Mouse (Mus musculus) hindbrain, embryonic 15.5 days (tissue): Measurements from ENCODE around the gene Ogfr. TPM values are rescaled to one million over a fixed set of nuclear protein-coding genes. Genes with fewer than 3 reads are reported as not detected.
A peak's percentile ranks its signal among the peaks of the same experiment; 100 is the strongest.

Source experiments
- ATAC-seq: fragments of 200-750 bp; cut with Nextera tagmentation; 2 replicates; pipeline ENCODE4 v1.8.0; 2017; ENCODE audit warnings: low read depth, moderate number of reproducible peaks, moderate TSS enrichment; ENCODE audit not compliant: low FRiP score
- H3K27ac ChIP-seq: fragments of 300-500 bp; sonication (generic); replicated peaks from 2 replicates; pipeline ENCODE4 v1.5.1; 2015; ENCODE audit warnings: mild to moderate bottlenecking, inconsistent platforms
- H3K27me3 ChIP-seq: fragments of 300-500 bp; sonication (generic); 2 replicates; pipeline ENCODE4 v1.6.1; 2015; ENCODE audit warnings: control low read depth, inconsistent platforms
- H3K36me3 ChIP-seq: fragments of 300-500 bp; sonication (generic); 2 replicates; pipeline ENCODE4 v1.6.1; 2015; ENCODE audit warnings: control low read depth, inconsistent platforms
- H3K4me1 ChIP-seq: fragments of 300-500 bp; sonication (generic); replicated peaks from 2 replicates; pipeline ENCODE4 v1.6.1; 2015; ENCODE audit warnings: control low read depth, inconsistent platforms
- H3K4me2 ChIP-seq: fragments of 300-500 bp; sonication (generic); 2 replicates; pipeline ENCODE4 v1.6.1; 2015; ENCODE audit warnings: moderate library complexity, mild to moderate bottlenecking, inconsistent platforms
- H3K4me3 ChIP-seq: fragments of 300-500 bp; sonication (generic); 2 replicates; pipeline ENCODE4 v1.5.1; 2015; ENCODE audit warnings: mild to moderate bottlenecking, inconsistent platforms
- H3K9ac ChIP-seq: fragments of 300-500 bp; sonication (generic); 2 replicates; pipeline ENCODE4 v1.6.1; 2015; ENCODE audit warnings: inconsistent platforms
- H3K9me3 ChIP-seq: fragments of 300-500 bp; sonication (generic); 2 replicates; pipeline ENCODE4 v1.6.1; 2016; ENCODE audit warnings: control low read depth, inconsistent platforms
- WGBS: fragments of 180-500 bp; shearing (Covaris S2); methylation state at CpG from one replicate; pipeline ENCODE4 v1.1.7; 2015; 5-methylcytosine and 5-hydroxymethylcytosine counted together
- polyA plus RNA-seq: library from polyadenylated mRNA; unstranded; fragments of >200 nt; fragmentation: Nextera tagmentation; extraction: Ambion mirVana; gene quantifications from 2 replicates; pipeline ENCODE4 v1.2.1, GENCODE M21; 2015

Gene Ogfr
- polyA plus RNA-seq, 1 experiment from 2014 or later = 88.6 TPM

DNA sequence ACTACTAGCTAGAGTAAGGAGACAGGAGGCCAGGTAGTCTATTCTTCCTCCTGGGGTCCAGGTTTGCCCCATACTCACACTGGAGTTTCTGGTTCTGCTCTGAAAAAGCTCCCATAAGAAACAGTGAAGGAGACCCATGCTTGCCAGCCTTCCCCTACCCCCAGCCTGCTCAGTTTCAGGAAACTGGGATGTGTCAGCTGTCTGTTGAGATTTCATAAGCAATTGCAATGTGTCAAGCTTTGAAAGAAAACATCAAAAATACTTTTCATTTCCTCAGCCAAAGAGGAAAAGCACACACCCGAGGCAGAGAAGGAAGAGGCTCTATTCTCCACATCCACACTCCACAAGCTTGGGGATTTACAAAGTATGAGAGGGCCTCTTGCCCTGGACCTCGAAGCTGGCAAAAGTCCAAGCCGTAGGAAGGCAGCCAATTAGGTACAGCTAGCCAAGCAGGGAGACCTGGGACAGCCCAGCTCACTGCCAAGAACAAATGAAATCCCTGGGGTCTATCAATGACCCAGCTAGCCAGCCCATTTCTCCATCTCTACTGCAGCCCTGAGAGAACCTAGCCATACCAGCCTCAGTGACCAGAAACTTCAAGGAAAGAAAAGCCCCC, 19.9 kb upstream of the Ogfr start:
- peak; percentile 79; the same call in 1 of the 2 replicates for ATAC-seq
- Histone ChIP-seq H3K4me3 (no peak overlapping the region), H3K27ac (no peak overlapping the region), H3K36me3 (no peaks in the 10 kb centered on the region), H3K9me3 (no peaks in the 10 kb centered on the region), H3K27me3 (0 out of 2 replicates have a peak, but pooled peaks cover 3% of the 10 kb centered on the region), H3K4me2 (no peak overlapping the region), H3K9ac (no peak overlapping the region), H3K4me1 (peaks cover 12% of the 10 kb centered on the region)
- 51% methylated on average over 3 of the region's 3 CpGs for WGBS

DNA sequence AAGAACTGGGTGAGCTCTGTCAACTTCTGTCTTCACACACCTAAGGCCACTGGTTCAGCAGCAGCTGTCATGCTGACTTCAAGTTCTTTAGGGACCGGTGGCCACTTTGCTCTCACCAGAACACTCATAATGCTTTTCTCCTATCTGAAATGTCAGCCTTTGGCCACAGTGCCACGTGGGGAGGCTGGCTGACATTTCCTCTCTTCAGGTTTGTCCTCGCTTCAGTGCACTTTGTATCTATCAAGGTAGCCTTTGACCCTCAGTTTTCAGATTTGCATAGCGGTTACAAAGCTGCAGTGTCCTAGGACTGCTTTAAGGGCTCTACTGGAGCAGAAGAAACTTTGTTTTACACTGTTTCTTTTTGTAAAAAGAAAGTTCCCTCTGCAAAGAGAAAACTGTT, 12.6 kb upstream of the Ogfr start:
- Histone ChIP-seq H3K27ac (no peak overlapping the region), H3K9me3 (no peaks in the 10 kb centered on the region), H3K4me2 (no peak overlapping the region), H3K27me3 (peaks cover 11% of the 10 kb centered on the region), H3K4me3 (no peak overlapping the region), H3K36me3 (no peaks in the 10 kb centered on the region), H3K4me1 (no peaks in the 10 kb centered on the region), H3K9ac (no peak overlapping the region)
- ATAC-seq = no peak
- 26% methylated on average over 4 of the region's 4 CpGs for WGBS

DNA sequence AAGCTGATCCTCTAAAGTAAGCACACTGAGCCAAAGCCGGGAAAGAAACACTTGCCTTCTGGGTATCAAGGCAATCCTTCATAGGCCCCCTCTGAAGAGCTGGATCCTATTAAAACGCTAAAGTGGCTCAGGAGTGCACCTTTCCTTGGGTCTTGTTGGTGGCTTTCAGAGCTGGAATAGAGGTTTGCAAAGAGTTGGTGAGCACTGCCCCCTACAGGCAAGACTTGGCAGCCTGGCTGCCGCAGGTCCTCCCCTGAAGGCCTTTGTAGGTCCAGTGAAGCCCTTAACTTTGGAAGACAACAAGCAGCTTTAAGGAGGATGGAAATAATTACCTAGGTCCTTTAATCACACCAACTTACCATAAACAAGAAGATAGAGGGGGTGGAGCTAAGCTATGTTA, 10.4 kb upstream of the Ogfr start:
- Histone ChIP-seq H3K27ac (no peak overlapping the region), H3K36me3 (no peaks in the 10 kb centered on the region), H3K9ac (no peak overlapping the region), H3K4me3 (no peak overlapping the region), H3K4me2 (no peak overlapping the region), H3K27me3 (peaks cover 8% of the 10 kb centered on the region), H3K4me1 (peaks cover 9% of the 10 kb centered on the region), H3K9me3 (no peaks in the 10 kb centered on the region)
- 10% methylated on average over 3 of the region's 3 CpGs for WGBS
- ATAC-seq = no peak

DNA sequence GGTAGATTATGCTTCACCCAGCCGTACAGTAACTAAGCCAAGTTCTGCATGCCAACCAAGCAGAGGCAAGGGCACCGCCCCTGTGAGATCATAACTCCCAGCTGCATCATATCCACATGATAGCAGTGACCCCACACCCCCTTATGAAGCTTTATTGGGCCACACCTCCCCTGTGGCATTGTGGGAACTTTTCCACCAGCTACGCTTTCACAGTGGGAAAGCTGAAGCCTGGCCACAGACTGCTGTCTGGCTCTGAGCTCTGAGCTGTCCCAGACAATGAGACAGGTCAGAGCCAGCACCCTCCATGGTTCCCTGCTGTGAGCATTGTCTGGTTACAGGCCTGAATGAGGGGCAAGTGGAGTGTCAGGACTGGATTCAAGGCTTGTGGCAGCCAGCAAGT, 8.0 kb upstream of the Ogfr start, which contains the start of gene Mrgbp:
Gene Mrgbp (plus strand): TSS at position 303 of the 400 bp plus-strand sequence.
- no peaks in the 10 kb centered on the region for H3K9me3 ChIP-seq
- no peak within 1 kb of the TSS for H3K4me3 ChIP-seq
- no peak within 1 kb of the TSS for H3K9ac ChIP-seq
- H3K4me1 ChIP-seq = peaks cover 28% of the 10 kb centered on the region
- ATAC-seq = no peak
- H3K27ac ChIP-seq = no peak within 1 kb of the TSS
- 65% methylated on average over 3 of the region's 3 CpGs for WGBS
- 0 out of 2 replicates have a peak, but pooled peaks cover 2% of the 10 kb centered on the region for H3K36me3 ChIP-seq
- no peak within 1 kb of the TSS for H3K4me2 ChIP-seq
- H3K27me3 ChIP-seq = peaks cover 8% of the 10 kb centered on the region

DNA sequence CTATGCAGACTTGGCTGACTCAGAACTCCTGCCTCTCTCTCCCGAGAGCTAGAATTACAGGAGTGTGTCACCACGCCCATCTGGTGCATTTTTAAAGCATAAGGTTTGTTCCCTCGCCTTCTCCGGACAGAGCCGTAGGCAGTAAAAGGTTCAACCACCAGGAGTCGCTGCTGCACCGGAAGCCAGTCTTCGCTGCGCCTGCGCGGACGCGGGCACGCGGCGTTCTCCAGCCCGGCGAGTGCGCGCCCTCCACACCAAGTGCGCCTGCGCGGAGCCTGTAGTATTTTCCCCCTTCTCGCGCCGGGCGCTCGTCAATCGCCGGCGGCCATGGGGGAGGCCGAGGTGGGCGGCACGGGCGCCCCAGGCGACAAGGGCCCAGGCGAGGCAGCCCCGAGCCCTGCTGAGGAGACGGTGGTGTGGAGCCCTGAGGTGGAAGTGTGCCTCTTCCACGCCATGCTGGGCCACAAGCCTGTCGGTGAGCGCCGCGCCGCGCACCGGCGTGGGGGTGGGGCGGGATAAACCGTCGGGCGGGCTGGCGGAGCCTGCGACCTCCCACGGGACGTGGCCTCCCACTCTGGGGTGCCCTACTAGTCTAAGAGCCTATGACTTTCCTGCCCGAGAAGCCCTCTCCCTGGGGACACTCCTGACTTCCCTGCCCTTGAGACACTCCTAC, 6.4 kb upstream of the Ogfr start:
- Histone ChIP-seq H3K9me3 (no peaks in the 10 kb centered on the region), H3K36me3 (peaks cover 9% of the 10 kb centered on the region), H3K4me3 (peak overlapping the region; percentile 85), H3K9ac (peak overlapping the region; percentile 98), H3K4me2 (peak overlapping the region; percentile 73), H3K4me1 (peaks cover 28% of the 10 kb centered on the region), H3K27me3 (peaks cover 8% of the 10 kb centered on the region), H3K27ac (peak overlapping the region; percentile 77)
- ATAC-seq = peak; percentile 78
- WGBS = under 1% methylated on average over 55 of the region's 57 CpGs

DNA sequence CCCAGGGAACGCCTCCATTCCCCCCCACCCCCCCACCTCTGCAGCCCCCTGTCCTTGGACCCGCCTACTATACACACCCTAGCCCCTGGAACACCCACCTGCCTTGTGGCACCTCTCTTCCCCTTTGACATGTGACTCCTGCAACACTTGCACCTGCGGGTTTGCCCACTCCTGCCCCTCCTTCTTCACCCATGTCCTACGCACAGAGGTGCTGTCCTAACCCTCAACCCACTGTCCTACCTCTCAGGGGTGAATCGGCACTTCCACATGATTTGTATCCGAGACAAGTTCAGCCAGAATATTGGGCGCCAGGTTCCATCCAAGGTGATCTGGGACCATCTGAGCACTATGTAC, 5.9 kb upstream of the Ogfr start:
- H3K4me1 ChIP-seq = peaks cover 28% of the 10 kb centered on the region
- 27% methylated on average over 7 of the region's 7 CpGs for WGBS
- H3K36me3 ChIP-seq = peaks cover 9% of the 10 kb centered on the region
- no peaks in the 10 kb centered on the region for H3K9me3 ChIP-seq
- peak overlapping the region; percentile 98 for H3K9ac ChIP-seq
- H3K27me3 ChIP-seq = peaks cover 8% of the 10 kb centered on the region
- H3K4me3 ChIP-seq = peak overlapping the region; percentile 85
- H3K27ac ChIP-seq = 0 out of 2 replicates have a peak overlapping the region, but pooled peaks have one; percentile 77
- no peak; the same call in 1 of the 2 replicates for ATAC-seq
- H3K4me2 ChIP-seq = peak overlapping the region; percentile 73

DNA sequence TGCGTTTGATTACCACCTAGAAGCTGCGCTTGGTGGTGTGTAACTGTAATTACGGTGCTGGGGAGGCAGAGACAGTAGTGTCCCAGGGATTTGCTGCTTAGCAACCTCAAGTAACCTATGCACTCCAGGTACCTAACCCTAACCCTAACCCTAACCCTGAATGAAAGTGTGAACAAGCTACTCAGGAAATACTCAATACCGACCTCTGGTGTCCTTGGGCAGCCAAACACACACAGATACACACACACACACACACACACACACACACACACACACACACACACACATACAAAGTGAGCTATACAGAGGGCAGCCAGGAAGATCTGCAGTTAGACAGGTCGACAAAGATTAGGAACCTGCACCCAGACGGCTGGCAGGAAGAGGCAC, 316 bp upstream of the Ogfr start:
- 44% methylated on average over 6 of the region's 6 CpGs for WGBS
- Histone ChIP-seq H3K4me2 (peak overlapping the region; percentile 83), H3K9ac (peak overlapping the region; percentile 90), H3K4me1 (peaks cover 30% of the 10 kb centered on the region), H3K9me3 (no peaks in the 10 kb centered on the region), H3K36me3 (peaks cover 34% of the 10 kb centered on the region), H3K27me3 (no peaks in the 10 kb centered on the region), H3K4me3 (peak overlapping the region; percentile 83), H3K27ac (peak overlapping the region; percentile 89)
- no peak for ATAC-seq

DNA sequence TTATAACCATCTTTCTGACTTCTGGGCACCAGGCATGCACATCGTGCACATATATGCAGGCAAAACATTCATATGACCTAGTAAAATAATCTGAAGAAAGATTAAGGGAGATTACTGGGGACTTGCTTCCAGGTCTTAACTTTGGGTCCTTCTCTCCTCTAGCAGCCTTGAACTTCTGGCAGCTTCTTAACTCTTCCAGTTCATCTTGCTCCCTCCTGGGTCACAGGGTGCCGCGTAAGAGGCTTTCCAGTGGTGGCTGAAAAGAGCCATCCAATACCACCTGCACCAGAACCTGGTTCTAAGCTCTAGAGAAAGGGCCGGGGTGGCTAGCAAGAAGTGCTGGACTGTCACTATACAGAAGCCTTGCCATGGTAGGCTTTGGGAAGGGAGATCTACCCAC, 8.4 kb downstream of the Ogfr start, which contains the start of gene Col9a3:
Gene Col9a3 (plus strand): TSS at position 301 of the 400 bp plus-strand sequence.
- WGBS = 48% methylated on average over 4 of the region's 4 CpGs
- H3K9ac ChIP-seq = peak within 1 kb of the TSS; percentile 34
- peaks cover 32% of the 10 kb centered on the region for H3K4me1 ChIP-seq
- ATAC-seq = no peak
- no peaks in the 10 kb centered on the region for H3K9me3 ChIP-seq
- H3K27me3 ChIP-seq = peaks cover 3% of the 10 kb centered on the region
- H3K4me3 ChIP-seq = peak within 1 kb of the TSS; percentile 35
- peaks cover 26% of the 10 kb centered on the region for H3K36me3 ChIP-seq
- H3K4me2 ChIP-seq = peak within 1 kb of the TSS; percentile 62
- peak within 1 kb of the TSS; percentile 67 for H3K27ac ChIP-seq

DNA sequence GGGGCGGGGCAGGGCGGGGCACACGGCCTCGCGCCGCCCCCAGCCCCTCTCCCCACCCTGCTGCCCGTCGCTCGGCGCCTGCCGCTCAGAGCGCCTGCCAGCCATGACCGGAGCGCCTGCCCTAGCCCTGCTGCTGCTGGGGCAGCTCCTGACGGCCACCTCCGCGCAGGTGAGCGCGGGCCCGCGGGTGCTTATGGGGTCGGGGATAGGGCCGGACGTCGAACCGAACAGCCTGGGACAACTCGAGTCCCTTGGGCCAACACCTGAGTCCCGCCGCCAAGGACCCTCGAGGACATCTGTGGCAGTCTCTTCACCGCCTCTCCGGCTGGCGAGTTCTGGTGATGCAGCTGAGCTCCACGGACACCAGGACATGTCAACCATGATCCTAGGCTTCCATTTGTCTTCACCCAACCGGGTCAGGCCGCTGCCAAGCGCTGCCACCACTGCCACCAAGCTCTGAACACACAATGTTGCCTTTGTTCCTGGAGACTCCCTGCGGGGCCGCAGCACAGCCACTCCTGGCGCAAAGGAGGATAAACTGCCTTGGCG, 9.2 kb downstream of the Ogfr start:
- peak overlapping the region; percentile 35 for H3K4me3 ChIP-seq
- under 1% methylated on average over 40 of the region's 41 CpGs for WGBS
- H3K4me1 ChIP-seq = peaks cover 32% of the 10 kb centered on the region
- peaks cover 3% of the 10 kb centered on the region for H3K27me3 ChIP-seq
- peak overlapping the region; percentile 67 for H3K27ac ChIP-seq
- H3K9me3 ChIP-seq = no peaks in the 10 kb centered on the region
- H3K4me2 ChIP-seq = peak overlapping the region; percentile 62
- H3K9ac ChIP-seq = peak overlapping the region; percentile 34
- peak; percentile 17; the same call in 1 of the 2 replicates for ATAC-seq
- peaks cover 19% of the 10 kb centered on the region for H3K36me3 ChIP-seq

DNA sequence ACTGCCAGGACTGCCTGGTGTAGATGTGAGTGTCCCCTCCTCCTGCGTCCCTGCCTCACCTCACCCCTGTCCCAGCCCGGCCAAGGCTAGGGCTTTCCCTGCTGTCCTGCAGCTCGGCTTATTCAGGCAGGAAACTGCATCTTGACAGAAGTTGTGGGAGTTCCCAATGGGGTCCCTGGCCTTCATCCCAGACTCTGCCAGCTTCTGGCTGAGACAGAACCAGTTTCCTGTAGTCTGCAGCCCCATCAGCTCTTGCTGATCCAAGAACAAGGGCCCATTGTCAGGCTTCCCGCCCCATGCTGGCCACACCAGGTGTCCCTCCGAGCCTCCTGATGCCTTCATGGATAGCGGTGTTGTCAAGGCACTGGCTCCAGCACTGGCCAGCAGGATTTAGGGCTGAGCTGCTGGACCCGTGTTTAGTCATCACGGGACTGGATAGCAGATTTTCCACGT, 11.6 kb downstream of the Ogfr start:
- no peaks in the 10 kb centered on the region; the same call in 1 of the 2 replicates for H3K36me3 ChIP-seq
- H3K9me3 ChIP-seq = no peaks in the 10 kb centered on the region
- H3K4me1 ChIP-seq = peaks cover 32% of the 10 kb centered on the region
- no peak overlapping the region for H3K4me3 ChIP-seq
- ATAC-seq = peak; percentile 78
- no peak overlapping the region for H3K9ac ChIP-seq
- peak overlapping the region; percentile 72 for H3K27ac ChIP-seq
- no peak overlapping the region for H3K4me2 ChIP-seq
- 10% methylated on average over 9 of the region's 9 CpGs for WGBS
- peaks cover 3% of the 10 kb centered on the region for H3K27me3 ChIP-seq

DNA sequence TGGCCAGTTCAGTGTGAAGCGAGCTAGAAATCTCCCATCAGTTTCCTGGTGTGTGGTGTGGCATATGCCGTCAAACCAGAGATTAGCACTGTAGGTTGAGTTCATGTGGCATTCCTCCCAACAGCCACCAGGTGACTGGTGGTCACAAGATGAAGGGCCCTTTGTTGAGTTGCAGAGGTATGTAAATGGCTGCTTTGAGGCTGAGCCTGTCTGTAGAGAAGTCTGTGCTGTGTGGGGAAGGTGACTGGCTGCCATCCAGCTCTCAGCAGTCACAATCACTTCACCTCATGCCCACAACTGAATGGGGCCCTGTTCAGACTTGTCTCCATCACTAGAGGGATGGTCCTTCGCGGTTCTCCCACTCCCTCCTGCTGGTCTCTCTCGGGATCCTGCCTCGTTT, 15.7 kb downstream of the Ogfr start:
- H3K27me3 ChIP-seq = no peaks in the 10 kb centered on the region
- H3K27ac ChIP-seq = no peak overlapping the region
- H3K36me3 ChIP-seq = no peaks in the 10 kb centered on the region
- 49% methylated on average over 6 of the region's 6 CpGs for WGBS
- H3K4me1 ChIP-seq = peaks cover 14% of the 10 kb centered on the region
- no peak overlapping the region for H3K4me2 ChIP-seq
- no peak for ATAC-seq
- no peak overlapping the region for H3K4me3 ChIP-seq
- H3K9ac ChIP-seq = no peak overlapping the region
- H3K9me3 ChIP-seq = no peaks in the 10 kb centered on the region

DNA sequence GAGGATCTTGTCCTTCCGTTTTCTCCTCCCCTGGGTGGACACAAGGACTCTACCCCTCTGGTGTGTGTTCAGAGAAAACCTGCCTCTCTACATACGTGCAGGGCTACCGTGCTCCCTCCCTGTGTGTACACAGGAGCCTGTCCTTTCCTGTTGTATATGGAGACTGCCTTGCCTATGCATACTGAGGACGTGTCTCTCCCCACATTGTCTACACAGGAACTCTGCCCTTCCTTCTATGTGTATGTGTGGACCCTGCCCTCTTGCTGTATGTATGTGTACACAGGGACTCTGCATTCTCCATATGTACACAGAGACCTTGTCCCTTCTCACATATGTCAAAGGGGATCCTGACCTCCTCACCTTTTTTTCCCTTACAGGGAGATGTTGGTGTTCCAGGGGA, 21.2 kb downstream of the Ogfr start:
- Histone ChIP-seq H3K9ac (no peak overlapping the region), H3K4me3 (no peak overlapping the region), H3K4me1 (no peaks in the 10 kb centered on the region), H3K36me3 (no peaks in the 10 kb centered on the region), H3K27ac (no peak overlapping the region), H3K27me3 (no peaks in the 10 kb centered on the region), H3K4me2 (no peak overlapping the region), H3K9me3 (no peaks in the 10 kb centered on the region)
- no peak for ATAC-seq
- WGBS = 84% methylated on average over 4 of the region's 4 CpGs
